Mouse (Mus musculus): ENCODE measurements around the gene Lrmda.
"Not testable (repeated sequence)": the region's sequence is repeated elsewhere in the genome, so short reads cannot be mapped to it uniquely, and the experiment has no call there.

Lrmda gene

GRCm38 (mm10) chr14:22514362-22515084 is 495.0 kb downstream of the Lrmda start:
- peak; percentile 3 for DNase-seq (ENCODE audit: low spot score)

GRCm38 (mm10) chr14:22530706-22531105 is 511.2 kb downstream of the Lrmda start:
- DNase-seq (ENCODE audit: low spot score) = no peak

GRCm38 (mm10) chr14:22533501-22533900 is 514.0 kb downstream of the Lrmda start:
- DNase-seq (ENCODE audit: low spot score) = peak; percentile 8

- no peak for DNase-seq (ENCODE audit: low spot score)
Observed at GRCm38 (mm10) chr14:22545887-22546675, 526.6 kb downstream of the Lrmda start.

- DNase-seq (ENCODE audit: low spot score) = no peak
Observed at GRCm38 (mm10) chr14:22546676-22546984, 527.1 kb downstream of the Lrmda start.

GRCm38 (mm10) chr14:22548286-22548685 is 528.8 kb downstream of the Lrmda start:
- no peak for DNase-seq (ENCODE audit: low spot score)

- DNase-seq (ENCODE audit: low spot score) = no peak
Observed at GRCm38 (mm10) chr14:22549166-22549565, 529.7 kb downstream of the Lrmda start.

- no peak for DNase-seq (ENCODE audit: low spot score)
Observed at GRCm38 (mm10) chr14:22552358-22552757, 532.8 kb downstream of the Lrmda start.

GRCm38 (mm10) chr14:22552841-22553240 is 533.3 kb downstream of the Lrmda start:
- no peak for DNase-seq (ENCODE audit: low spot score)

- DNase-seq (ENCODE audit: low spot score) = no peak
Observed at GRCm38 (mm10) chr14:22553717-22554116, 534.2 kb downstream of the Lrmda start.

GRCm38 (mm10) chr14:22572486-22572885 is 553.0 kb downstream of the Lrmda start:
- no peak for DNase-seq (ENCODE audit: low spot score)

- DNase-seq (ENCODE audit: low spot score) = no peak
Observed at GRCm38 (mm10) chr14:22573585-22573984, 554.1 kb downstream of the Lrmda start.

- no peak for DNase-seq (ENCODE audit: low spot score)
Observed at GRCm38 (mm10) chr14:22574006-22574405, 554.5 kb downstream of the Lrmda start.

GRCm38 (mm10) chr14:22576441-22576840 is 556.9 kb downstream of the Lrmda start:
- no peak for DNase-seq (ENCODE audit: low spot score)

- no peak for DNase-seq (ENCODE audit: low spot score)
Observed at GRCm38 (mm10) chr14:22577411-22578037, 558.0 kb downstream of the Lrmda start.

GRCm38 (mm10) chr14:22578224-22578623 is 558.7 kb downstream of the Lrmda start:
- DNase-seq (ENCODE audit: low spot score) = peak; percentile 69

GRCm38 (mm10) chr14:22578986-22579385 is 559.5 kb downstream of the Lrmda start:
- DNase-seq (ENCODE audit: low spot score) = no peak

GRCm38 (mm10) chr14:22582065-22582464 is 562.6 kb downstream of the Lrmda start:
- no peak for DNase-seq (ENCODE audit: low spot score)

- DNase-seq (ENCODE audit: low spot score) = no peak
Observed at GRCm38 (mm10) chr14:22586281-22586680, 566.8 kb downstream of the Lrmda start.

- DNase-seq (ENCODE audit: low spot score) = no peak
Observed at GRCm38 (mm10) chr14:22586796-22587195, 567.3 kb downstream of the Lrmda start.

GRCm38 (mm10) chr14:22587285-22587957 is 567.9 kb downstream of the Lrmda start:
- DNase-seq (ENCODE audit: low spot score) = no peak

- no peak for DNase-seq (ENCODE audit: low spot score)
Observed at GRCm38 (mm10) chr14:22587958-22588296, 568.4 kb downstream of the Lrmda start.

- DNase-seq (ENCODE audit: low spot score) = not testable (repeated sequence)
Observed at GRCm38 (mm10) chr14:22588394-22588793, 568.9 kb downstream of the Lrmda start.
